Mouse (Mus musculus): ENCODE measurements at regions not wholly inside any gene's neighbourhood (a gene's known extent, or its start where the extent isn't known, plus 50 kb on each side); places are given as distances from the start of the nearest gene placed in this dataset.

GRCm38 (mm10) chr9:31794911-31795310 is 118.4 kb downstream of the Barx2 start:
- peak; percentile 22 for DNase-seq

GRCm38 (mm10) chr9:31775956-31776355 is 137.3 kb downstream of the Barx2 start:
- no peak for DNase-seq

GRCm38 (mm10) chr9:31765401-31765800 is 147.9 kb downstream of the Barx2 start:
- DNase-seq: no peak

GRCm38 (mm10) chr9:31757894-31758561 is 155.2 kb downstream of the Barx2 start:
- no peak for DNase-seq

GRCm38 (mm10) chr9:31730443-31730842 is 182.8 kb downstream of the Barx2 start:
- DNase-seq: no peak

- DNase-seq: no peak
Observed at GRCm38 (mm10) chr9:31719309-31719708, 194.0 kb downstream of the Barx2 start.

GRCm38 (mm10) chr9:31710022-31710421 is 203.2 kb downstream of the Barx2 start:
- no peak for DNase-seq

- no peak for DNase-seq
Observed at GRCm38 (mm10) chr9:31706688-31707087, 206.6 kb downstream of the Barx2 start.

GRCm38 (mm10) chr9:31690921-31691475 is 222.3 kb downstream of the Barx2 start:
- no peak for DNase-seq

GRCm38 (mm10) chr9:31688398-31688705 is 224.1 kb upstream of the Tmem45b start:
- DNase-seq: no peak

- DNase-seq: no peak
Observed at GRCm38 (mm10) chr9:31687686-31688397, 223.6 kb upstream of the Tmem45b start.

- no peak for DNase-seq
Observed at GRCm38 (mm10) chr9:31686466-31686865, 222.2 kb upstream of the Tmem45b start.

GRCm38 (mm10) chr9:31684812-31685188 is 220.5 kb upstream of the Tmem45b start:
- no peak for DNase-seq

- no peak for DNase-seq
Observed at GRCm38 (mm10) chr9:31684099-31684811, 220.0 kb upstream of the Tmem45b start.

- DNase-seq: no peak
Observed at GRCm38 (mm10) chr9:31683302-31684081, 219.2 kb upstream of the Tmem45b start.

GRCm38 (mm10) chr9:31682893-31683292 is 218.6 kb upstream of the Tmem45b start:
- no peak for DNase-seq

- peak; percentile 32 for DNase-seq
Observed at GRCm38 (mm10) chr9:31677150-31677549, 212.9 kb upstream of the Tmem45b start.

- no peak for DNase-seq
Observed at GRCm38 (mm10) chr9:31659026-31659425, 194.8 kb upstream of the Tmem45b start.

- no peak for DNase-seq
Observed at GRCm38 (mm10) chr9:31657612-31658011, 193.3 kb upstream of the Tmem45b start.

GRCm38 (mm10) chr9:31656676-31657075 is 192.4 kb upstream of the Tmem45b start:
- DNase-seq: no peak

GRCm38 (mm10) chr9:31654747-31655146 is 190.5 kb upstream of the Tmem45b start:
- no peak for DNase-seq

- DNase-seq: no peak
Observed at GRCm38 (mm10) chr9:31654213-31654612, 190.0 kb upstream of the Tmem45b start.

GRCm38 (mm10) chr9:31653788-31654187 is 189.5 kb upstream of the Tmem45b start:
- no peak for DNase-seq
